Mouse (Mus musculus) kidney, postnatal 0 days (tissue): ENCODE results near the gene Cdh12. TPM values are rescaled to one million over a fixed set of nuclear protein-coding genes. Genes with fewer than 3 reads are reported as not detected.

Experiments used
- ATAC-seq: fragments of 200-750 bp; cut with Nextera tagmentation; replicated peaks from 2 replicates; pipeline ENCODE4 v1.8.0; 2017; ENCODE audit warnings: low read depth, moderate number of reproducible peaks, moderate TSS enrichment, moderate library complexity; ENCODE audit not compliant: low FRiP score
- DNase-seq: peaks from one replicate; pipeline ENCODE4 v3.0.0-alpha.2; 2016; ENCODE audit warnings: low spot score
- H3K27ac ChIP-seq: fragments of 300-500 bp; sonication (generic); 2 replicates; pipeline ENCODE4 v1.5.1; 2014; ENCODE audit warnings: mild to moderate bottlenecking
- H3K27me3 ChIP-seq: fragments of 300-500 bp; sonication (generic); 2 replicates; pipeline ENCODE4 v1.6.1; 2014; ENCODE audit warnings: low read length, mixed read lengths; ENCODE audit not compliant: insufficient read depth
- H3K36me3 ChIP-seq: fragments of 300-500 bp; sonication (generic); 2 replicates; pipeline ENCODE4 v1.6.1; 2014; ENCODE audit warnings: low read length, mixed read lengths; ENCODE audit not compliant: insufficient read depth
- H3K4me1 ChIP-seq: fragments of 300-500 bp; sonication (generic); replicated peaks from 2 replicates; pipeline ENCODE4 v1.6.1; 2014; ENCODE audit warnings: antibody characterized with exemption, low read length, mixed read lengths; ENCODE audit not compliant: insufficient read depth
- H3K4me2 ChIP-seq: fragments of 300-500 bp; sonication (generic); 2 replicates; pipeline ENCODE4 v1.6.1; 2014; ENCODE audit warnings: mild to moderate bottlenecking, low read length, moderate library complexity, mixed read lengths
- H3K4me3 ChIP-seq: fragments of 300-500 bp; sonication (generic); replicated peaks from 2 replicates; pipeline ENCODE4 v1.5.1; 2014; ENCODE audit warnings: low read depth, low read length
- H3K9ac ChIP-seq: fragments of 300-500 bp; sonication (generic); 2 replicates; pipeline ENCODE4 v1.6.1; 2014; ENCODE audit warnings: low read depth, low read length
- H3K9me3 ChIP-seq: fragments of 300-500 bp; sonication (generic); replicated peaks from 2 replicates; pipeline ENCODE4 v1.6.1; 2016; ENCODE audit warnings: low read length, inconsistent platforms, mixed read lengths
- CTCF ChIP-seq: IDR thresholded peaks from 2 replicates; pipeline ENCODE4 v1.5.1; 2016; ENCODE audit warnings: antibody characterized with exemption, low read depth, mild to moderate bottlenecking, moderate library complexity
- WGBS: fragments of 180-500 bp; shearing (Covaris S2); extraction: QIAGEN DNeasy Blood & Tissue Kit; methylation state at CpG from one replicate; pipeline ENCODE4 v1.1.7; 2014; 5-methylcytosine and 5-hydroxymethylcytosine counted together
- polyA plus RNA-seq: library from polyadenylated mRNA; unstranded; fragments of >200 nt; fragmentation: Nextera tagmentation; extraction: Ambion mirVana; gene quantifications from 2 replicates; pipeline ENCODE4 v1.2.1, GENCODE M21; 2015

Cdh12 gene
- 0.01 TPM in 1 of 2 replicates, not detected in the other for polyA plus RNA-seq

- no peaks in the 10 kb centered on the region for H3K27me3 ChIP-seq
- peak; percentile 4 for DNase-seq
- peak within 1 kb of the TSS; percentile 46 for H3K4me2 ChIP-seq
- H3K4me1 ChIP-seq = no peaks in the 10 kb centered on the region
- H3K9me3 ChIP-seq = no peaks in the 10 kb centered on the region
- 10% methylated on average over 18 of the region's 18 CpGs for WGBS
- H3K9ac ChIP-seq = no peak within 1 kb of the TSS
- 0 out of 2 replicates have a peak within 1 kb of the TSS, but pooled peaks have one; percentile 11 for H3K4me3 ChIP-seq
- H3K36me3 ChIP-seq = no peaks in the 10 kb centered on the region
- ATAC-seq = no peak
- TF ChIP-seq CTCF = no peak
- H3K27ac ChIP-seq = no peak within 1 kb of the TSS
Observed at GRCm38 (mm10) chr15:20448861-20449663, at the start of gene Cdh12. Gene Cdh12 (plus strand): TSS chr15:20449265.

- Histone ChIP-seq H3K36me3 (no peaks in the 10 kb centered on the region), H3K4me2 (no peak overlapping the region), H3K9me3 (no peaks in the 10 kb centered on the region), H3K27me3 (no peaks in the 10 kb centered on the region), H3K4me3 (no peak overlapping the region), H3K9ac (no peak overlapping the region), H3K27ac (no peak overlapping the region), H3K4me1 (no peaks in the 10 kb centered on the region)
- DNase-seq (peak; percentile 22), ATAC-seq (no peak)
- 44% methylated on average over 3 of the region's 3 CpGs for WGBS
- peak; percentile 65 for TF ChIP-seq CTCF
Observed at GRCm38 (mm10) chr15:20403596-20403995, 45.5 kb upstream of the Cdh12 start.

- WGBS = 93% methylated on average over 1 of the region's 1 CpGs
- no peak for DNase-seq
Observed at GRCm38 (mm10) chr15:20413397-20413796, 35.7 kb upstream of the Cdh12 start.

GRCm38 (mm10) chr15:20436356-20436755 is 12.7 kb upstream of the Cdh12 start:
- H3K27ac ChIP-seq = no peak overlapping the region
- no peak overlapping the region for H3K4me2 ChIP-seq
- H3K4me1 ChIP-seq = no peaks in the 10 kb centered on the region
- H3K36me3 ChIP-seq = no peaks in the 10 kb centered on the region
- ATAC-seq (0 out of 2 replicates have a peak, but pooled peaks have one; percentile 36), DNase-seq (no peak)
- H3K27me3 ChIP-seq = no peaks in the 10 kb centered on the region
- 67% methylated on average over 2 of the region's 2 CpGs for WGBS
- H3K9ac ChIP-seq = no peak overlapping the region
- H3K4me3 ChIP-seq = no peak overlapping the region
- TF ChIP-seq CTCF = no peak
- H3K9me3 ChIP-seq = no peaks in the 10 kb centered on the region

More at GRCm38 (mm10) chr15:20413397-20413796, 35.7 kb upstream of the Cdh12 start:
- Histone ChIP-seq H3K9ac (no peak overlapping the region), H3K4me2 (no peak overlapping the region), H3K36me3 (no peaks in the 10 kb centered on the region), H3K4me1 (no peaks in the 10 kb centered on the region), H3K27ac (no peak overlapping the region), H3K9me3 (no peaks in the 10 kb centered on the region), H3K27me3 (no peaks in the 10 kb centered on the region), H3K4me3 (no peak overlapping the region)
- no peak for TF ChIP-seq CTCF
- ATAC-seq = no peak

GRCm38 (mm10) chr15:20450558-20450957 is 1.5 kb downstream of the Cdh12 start:
- ATAC-seq (no peak), DNase-seq (no peak)
- no peak overlapping the region for H3K9ac ChIP-seq
- H3K36me3 ChIP-seq = no peaks in the 10 kb centered on the region
- WGBS = 73% methylated on average over 5 of the region's 5 CpGs
- no peaks in the 10 kb centered on the region for H3K4me1 ChIP-seq
- no peak overlapping the region for H3K4me3 ChIP-seq
- no peak overlapping the region for H3K27ac ChIP-seq
- no peak overlapping the region for H3K4me2 ChIP-seq
- H3K27me3 ChIP-seq = no peaks in the 10 kb centered on the region
- no peaks in the 10 kb centered on the region for H3K9me3 ChIP-seq
- no peak for TF ChIP-seq CTCF

GRCm38 (mm10) chr15:20458508-20458907 is 9.4 kb downstream of the Cdh12 start:
- H3K4me1 ChIP-seq = no peaks in the 10 kb centered on the region
- H3K9me3 ChIP-seq = no peaks in the 10 kb centered on the region
- no peak overlapping the region for H3K4me2 ChIP-seq
- ATAC-seq = no peak
- TF ChIP-seq CTCF = no peak
- no peaks in the 10 kb centered on the region for H3K27me3 ChIP-seq
- WGBS = 88% methylated on average over 3 of the region's 3 CpGs
- no peak for DNase-seq
- H3K9ac ChIP-seq = no peak overlapping the region
- H3K36me3 ChIP-seq = no peaks in the 10 kb centered on the region
- H3K4me3 ChIP-seq = no peak overlapping the region
- H3K27ac ChIP-seq = no peak overlapping the region
